Mouse (Mus musculus) MEL (cell line): ENCODE data around the gene Smagp. TPM values are rescaled to one million over a fixed set of nuclear protein-coding genes. Genes with fewer than 3 reads are reported as not detected.

ENCODE experiments used
- DNase-seq: peaks from one replicate; pipeline ENCODE4 v3.0.0; 2011; ENCODE audit warnings: low read depth, low spot score
- H3K27ac ChIP-seq: 2 replicates; pipeline ENCODE4 v1.5.1; 2012; ENCODE audit warnings: low read depth, mild to moderate bottlenecking, control low read depth, low read length, moderate library complexity; ENCODE audit not compliant: control insufficient read depth
- H3K27me3 ChIP-seq, 2 experiments: fragments of 150-350 bp in 1 of 2; sonication (generic) in 1 of 2; 2 replicates each; pipeline ENCODE4 v1.6.1; 2012; ENCODE audit warnings: low read length in 2 of 2, mild to moderate bottlenecking in 2 of 2, improper control_type of control experiment in 1 of 2, moderate library complexity in 1 of 2; ENCODE audit not compliant: insufficient read depth in 2 of 2, control insufficient read depth in 1 of 2
- H3K36me3 ChIP-seq, 2 experiments: 2 replicates each; pipeline ENCODE4 v1.6.1; 2012 to 2014; ENCODE audit warnings: low read length in 2 of 2, improper control_type of control experiment in 1 of 2, inconsistent platforms in 1 of 2, mild to moderate bottlenecking in 1 of 2; ENCODE audit not compliant: insufficient read depth in 2 of 2, control insufficient read depth in 1 of 2
- H3K4me1 ChIP-seq, 2 experiments: fragments of 150-350 bp in 1 of 2; sonication (generic) in 1 of 2; 2 replicates each; pipeline ENCODE4 v1.6.1; 2012; ENCODE audit warnings: low read length in 2 of 2, improper control_type of control experiment in 1 of 2, mild to moderate bottlenecking in 1 of 2; ENCODE audit not compliant: insufficient read depth in 2 of 2, control insufficient read depth in 1 of 2
- H3K4me3 ChIP-seq, 2 experiments: fragments of 150-350 bp in 1 of 2; sonication (generic) in 1 of 2; 2 replicates each; pipeline ENCODE4 v1.5.1; 2012; ENCODE audit warnings: low read depth in 2 of 2, low read length in 2 of 2, mild to moderate bottlenecking in 2 of 2, moderate library complexity in 2 of 2, control low read depth in 1 of 2, improper control_type of control experiment in 1 of 2; ENCODE audit not compliant: control insufficient read depth in 1 of 2, insufficient read depth in 1 of 2
- H3K79me2 ChIP-seq: 2 replicates; pipeline ENCODE4 v1.6.1; 2012; ENCODE audit warnings: mild to moderate bottlenecking, low read length, moderate library complexity; ENCODE audit not compliant: control insufficient read depth, poor library complexity, insufficient read depth
- H3K9ac ChIP-seq: 2 replicates; pipeline ENCODE4 v1.6.1; 2012; ENCODE audit warnings: low read depth, mild to moderate bottlenecking, control low read depth, low read length, moderate library complexity; ENCODE audit not compliant: control insufficient read depth, poor library complexity, severe bottlenecking
- H3K9me3 ChIP-seq: fragments of 150-350 bp; sonication (generic); replicated peaks from 2 replicates; pipeline ENCODE4 v1.6.1; 2012; ENCODE audit warnings: mild to moderate bottlenecking, low read length, improper control_type of control experiment, moderate library complexity; ENCODE audit not compliant: insufficient read depth
- CHD1 ChIP-seq: IDR thresholded peaks from 2 replicates; pipeline ENCODE4 v1.6.1; 2012; ENCODE audit warnings: low read depth, mild to moderate bottlenecking, inconsistent platforms, low read length, improper control_type of control experiment
- CHD2 ChIP-seq: IDR thresholded peaks from 2 replicates; pipeline ENCODE4 v1.6.1; 2011; ENCODE audit warnings: low read length, improper control_type of control experiment
- CTCF ChIP-seq, 3 experiments: IDR thresholded peaks in 2 of 3; conservative IDR thresholded peaks in 1 of 3; 2 replicates each; pipeline ENCODE4 v1.5.1; 2011 to 2012; ENCODE audit warnings: low read length in 3 of 3, low read depth in 2 of 3, mild to moderate bottlenecking in 2 of 3, improper control_type of control experiment in 1 of 3, inconsistent platforms in 1 of 3, mixed read lengths in 1 of 3, moderate library complexity in 1 of 3; ENCODE audit not compliant: control insufficient read depth in 1 of 3, insufficient read depth in 1 of 3, poor library complexity in 1 of 3, severe bottlenecking in 1 of 3
- ELF1 ChIP-seq: IDR thresholded peaks from 2 replicates; pipeline ENCODE4 v1.6.1; 2014; ENCODE audit warnings: low read depth, mild to moderate bottlenecking, inconsistent platforms, low read length, improper control_type of control experiment, moderate library complexity
- EP300 ChIP-seq, 2 experiments: IDR thresholded peaks; 2 replicates each; pipeline ENCODE4 v1.6.1; 2011; ENCODE audit warnings: improper control_type of control experiment in 2 of 2, low read length in 2 of 2, low read depth in 1 of 2, mild to moderate bottlenecking in 1 of 2
- GABPA ChIP-seq: IDR thresholded peaks from 2 replicates; pipeline ENCODE4 v1.6.1; 2012; ENCODE audit warnings: low read depth, mild to moderate bottlenecking, inconsistent platforms, low read length, improper control_type of control experiment, moderate library complexity
- GATA1 ChIP-seq: IDR thresholded peaks from 2 replicates; pipeline ENCODE4 v1.6.1; 2011; ENCODE audit warnings: low read depth, low read length, improper control_type of control experiment
- HCFC1 ChIP-seq: IDR thresholded peaks from 2 replicates; pipeline ENCODE4 v1.6.1; 2012; ENCODE audit warnings: low read depth, mild to moderate bottlenecking, inconsistent platforms, low read length, improper control_type of control experiment, moderate library complexity
- JUND ChIP-seq: IDR thresholded peaks from 2 replicates; pipeline ENCODE4 v1.6.1; 2011; ENCODE audit warnings: low read depth, mild to moderate bottlenecking, improper control_type of control experiment, low read length
- MAZ ChIP-seq: IDR thresholded peaks from 2 replicates; pipeline ENCODE4 v1.6.1; 2012; ENCODE audit warnings: low read depth, mild to moderate bottlenecking, inconsistent platforms, low read length, improper control_type of control experiment
- MEF2A ChIP-seq: IDR thresholded peaks from 2 replicates; pipeline ENCODE4 v1.6.1; 2014; ENCODE audit warnings: low read depth, mild to moderate bottlenecking, inconsistent platforms, low read length, improper control_type of control experiment; ENCODE audit not compliant: poor library complexity, insufficient replicate concordance, severe bottlenecking; ENCODE audit errors: extremely low read depth
- MXI1 ChIP-seq: IDR thresholded peaks from 2 replicates; pipeline ENCODE4 v1.6.1; 2011; ENCODE audit warnings: mild to moderate bottlenecking, low read depth, low read length, improper control_type of control experiment
- MYC ChIP-seq: IDR thresholded peaks from 2 replicates; pipeline ENCODE4 v1.6.1; 2011; ENCODE audit warnings: low read depth, mild to moderate bottlenecking, low read length, improper control_type of control experiment, moderate library complexity
- POLR2A ChIP-seq, 2 experiments: IDR thresholded peaks; 2 replicates each; pipeline ENCODE4 v1.6.1; 2011 to 2012; ENCODE audit warnings: low read length in 2 of 2, mild to moderate bottlenecking in 2 of 2, control low read depth in 1 of 2, improper control_type of control experiment in 1 of 2, low read depth in 1 of 2, moderate library complexity in 1 of 2; ENCODE audit not compliant: control insufficient read depth in 1 of 2, insufficient read depth in 1 of 2, poor library complexity in 1 of 2
- POLR2AphosphoS2 ChIP-seq: IDR thresholded peaks from 2 replicates; pipeline ENCODE4 v1.6.1; 2011; ENCODE audit warnings: low read length, improper control_type of control experiment
- POLR2AphosphoS5 ChIP-seq: IDR thresholded peaks from 2 replicates; pipeline ENCODE4 v1.6.1; 2012; ENCODE audit warnings: low read depth, borderline replicate concordance, mild to moderate bottlenecking, inconsistent platforms, low read length, moderate library complexity, mixed read lengths
- RCOR1 ChIP-seq: IDR thresholded peaks from 2 replicates; pipeline ENCODE4 v1.6.1; 2012; ENCODE audit warnings: low read depth, mild to moderate bottlenecking, inconsistent platforms, low read length, improper control_type of control experiment
- SIN3A ChIP-seq: IDR thresholded peaks from 2 replicates; pipeline ENCODE4 v1.6.1; 2012; ENCODE audit warnings: low read length, improper control_type of control experiment, inconsistent platforms
- SMC3 ChIP-seq: IDR thresholded peaks from 2 replicates; pipeline ENCODE4 v1.6.1; 2011; ENCODE audit warnings: low read depth, low read length, improper control_type of control experiment
- TAL1 ChIP-seq: IDR thresholded peaks from 2 replicates; pipeline ENCODE4 v1.6.1; 2012; ENCODE audit warnings: mild to moderate bottlenecking, inconsistent platforms, low read length, moderate library complexity, mixed read lengths
- TBP ChIP-seq: IDR thresholded peaks from 2 replicates; pipeline ENCODE4 v1.8.0; 2011; ENCODE audit warnings: low read depth, low read length, improper control_type of control experiment
- TCF12 ChIP-seq: IDR thresholded peaks from 2 replicates; pipeline ENCODE4 v1.6.1; 2014; ENCODE audit warnings: low read depth, mild to moderate bottlenecking, inconsistent platforms, low read length, improper control_type of control experiment, moderate library complexity
- USF2 ChIP-seq, 2 experiments: IDR thresholded peaks; 2 replicates each; pipeline ENCODE4 v1.6.1; 2011 to 2012; ENCODE audit warnings: improper control_type of control experiment in 2 of 2, low read length in 2 of 2, borderline replicate concordance in 1 of 2, inconsistent platforms in 1 of 2, low read depth in 1 of 2, mild to moderate bottlenecking in 1 of 2; ENCODE audit not compliant: insufficient read depth in 1 of 2
- ZC3H11A ChIP-seq: IDR thresholded peaks from 2 replicates; pipeline ENCODE4 v1.6.1; 2012; ENCODE audit warnings: low read depth, mild to moderate bottlenecking, inconsistent platforms, low read length, improper control_type of control experiment
- ZMIZ1 ChIP-seq: IDR thresholded peaks from 2 replicates; pipeline ENCODE4 v1.6.1; 2012; ENCODE audit warnings: low read depth, mild to moderate bottlenecking, inconsistent platforms, low read length, improper control_type of control experiment, moderate library complexity
- ZNF384 ChIP-seq: IDR thresholded peaks from 2 replicates; pipeline ENCODE4 v1.6.1; 2012; ENCODE audit warnings: low read depth, mild to moderate bottlenecking, inconsistent platforms, low read length, improper control_type of control experiment
- polyA plus RNA-seq, 2 experiments: library from polyadenylated mRNA; stranded (reverse) in 1 of 2; unstranded in 1 of 2; fragments of >175 nt in 1 of 2; fragments of >200 nt in 1 of 2; gene quantifications; 2 replicates each; pipeline versions ENCODE4 v1.2.1 to v1.2.4; 2012; ENCODE audit warnings: low replicate concordance in 2 of 2, low read depth in 1 of 2; ENCODE audit not compliant: insufficient read length in 2 of 2, insufficient read depth in 1 of 2, missing spikeins in 1 of 2
- total RNA-seq: library from RNA; depleted of rRNA; stranded (reverse); fragments of 300-350 nt; gene quantifications from 2 replicates; pipeline ENCODE4 v1.2.3, GENCODE M21; 2012

The Smagp gene
- total and polyA plus RNA-seq, 3 experiments = 2.6 to 22.6 TPM; not detected in 1

GRCm38 (mm10) chr15:100633341-100633740 lies 3.4 kb downstream of the Smagp start:
- H3K4me1 ChIP-seq = peaks cover 4 to 35% of the 10 kb centered on the region in 2 experiments

GRCm38 (mm10) chr15:100632323-100632722 lies 4.4 kb downstream of the Smagp start:
- H3K79me2 ChIP-seq = no peaks in the 10 kb centered on the region; the same call in 1 of the 2 replicates
- no peak overlapping the region for H3K9ac ChIP-seq
- 0 out of 4 replicates have a peak, but pooled peaks cover 0 to 2% of the 10 kb centered on the region in 2 experiments for H3K27me3 ChIP-seq
- no peaks in the 10 kb centered on the region for H3K9me3 ChIP-seq
- H3K36me3 ChIP-seq = peaks cover 0 to 16% of the 10 kb centered on the region in 2 experiments; a peak in 2 of 4 replicates
- peaks cover 4 to 31% of the 10 kb centered on the region in 2 experiments for H3K4me1 ChIP-seq
- H3K27ac ChIP-seq = no peak overlapping the region
- DNase-seq = no peak
- H3K4me3 ChIP-seq = no peak overlapping the region
- no peak for TF ChIP-seq POLR2A (IDR thresholded peaks at IDR 0.05; ENCODE audit: control insufficient read depth in 1 of 2, insufficient read depth in 1 of 2, low read depth in 1 of 2, low read length in 2 of 2, poor library complexity in 1 of 2)
- TF ChIP-seq GATA1 = no peak
- no peak for TF ChIP-seq CHD2
- TF ChIP-seq MYC = no peak
- no peak for TF ChIP-seq TBP
- no peak for TF ChIP-seq POLR2AphosphoS5
- no peak for TF ChIP-seq ZC3H11A
- no peak for TF ChIP-seq CHD1
- no peak for TF ChIP-seq POLR2AphosphoS2
- TF ChIP-seq MXI1 = no peak
- no peak for TF ChIP-seq GABPA
- no peak for TF ChIP-seq TAL1
- TF ChIP-seq ELF1 = no peak
- no peak for TF ChIP-seq HCFC1
- TF ChIP-seq EP300 (IDR thresholded peaks at IDR 0.05; ENCODE audit: low read depth in 1 of 2, low read length in 2 of 2) = no peak
- TF ChIP-seq SIN3A = no peak
- no peak for TF ChIP-seq USF2 (IDR thresholded peaks at IDR 0.05; ENCODE audit: borderline replicate concordance in 1 of 2, insufficient read depth in 1 of 2, low read depth in 1 of 2, low read length in 2 of 2)
- no peak for TF ChIP-seq CTCF (IDR thresholded peaks at IDR 0.05 in 2 of 3, conservative IDR thresholded peaks at IDR 0.05 in 1 of 3; ENCODE audit: control insufficient read depth in 1 of 3, insufficient read depth in 1 of 3, low read depth in 2 of 3, low read length in 3 of 3, poor library complexity in 1 of 3, severe bottlenecking in 1 of 3)

More at GRCm38 (mm10) chr15:100633341-100633740, 3.4 kb downstream of the Smagp start:
- H3K9me3 ChIP-seq = no peaks in the 10 kb centered on the region
- H3K27ac ChIP-seq = no peak overlapping the region
- TF ChIP-seq ELF1 (no peak), GATA1 (no peak), TCF12 (no peak), POLR2AphosphoS5 (no peak), MYC (no peak), ZMIZ1 (no peak), MAZ (no peak), SMC3 (no peak), JUND (no peak), MEF2A (no peak), POLR2A (IDR thresholded peaks at IDR 0.05; ENCODE audit: control insufficient read depth in 1 of 2, insufficient read depth in 1 of 2, low read depth in 1 of 2, low read length in 2 of 2, poor library complexity in 1 of 2) (no peak), GABPA (no peak), USF2 (IDR thresholded peaks at IDR 0.05; ENCODE audit: borderline replicate concordance in 1 of 2, insufficient read depth in 1 of 2, low read depth in 1 of 2, low read length in 2 of 2) (no peak), RCOR1 (no peak), CHD1 (no peak), ZNF384 (no peak)
- 0 out of 4 replicates have a peak, but pooled peaks cover 0 to 2% of the 10 kb centered on the region in 2 experiments for H3K27me3 ChIP-seq
- H3K79me2 ChIP-seq = no peaks in the 10 kb centered on the region; the same call in 1 of the 2 replicates
- H3K36me3 ChIP-seq = peaks cover 0 to 13% of the 10 kb centered on the region in 2 experiments; a peak in 2 of 4 replicates
- DNase-seq = no peak
- H3K9ac ChIP-seq = no peak overlapping the region
- no peak overlapping the region for H3K4me3 ChIP-seq
